Mouse (Mus musculus): ENCODE results near the gene Nup210l. TPM values are rescaled to one million over a fixed set of nuclear protein-coding genes. Genes with fewer than 3 reads are reported as not detected.
A peak's percentile ranks its signal among the peaks of the same experiment; 100 is the strongest.

Nup210l gene
- total RNA-seq, 2 experiments from 2014 or later: 0.04 to 0.08 TPM

DNA sequence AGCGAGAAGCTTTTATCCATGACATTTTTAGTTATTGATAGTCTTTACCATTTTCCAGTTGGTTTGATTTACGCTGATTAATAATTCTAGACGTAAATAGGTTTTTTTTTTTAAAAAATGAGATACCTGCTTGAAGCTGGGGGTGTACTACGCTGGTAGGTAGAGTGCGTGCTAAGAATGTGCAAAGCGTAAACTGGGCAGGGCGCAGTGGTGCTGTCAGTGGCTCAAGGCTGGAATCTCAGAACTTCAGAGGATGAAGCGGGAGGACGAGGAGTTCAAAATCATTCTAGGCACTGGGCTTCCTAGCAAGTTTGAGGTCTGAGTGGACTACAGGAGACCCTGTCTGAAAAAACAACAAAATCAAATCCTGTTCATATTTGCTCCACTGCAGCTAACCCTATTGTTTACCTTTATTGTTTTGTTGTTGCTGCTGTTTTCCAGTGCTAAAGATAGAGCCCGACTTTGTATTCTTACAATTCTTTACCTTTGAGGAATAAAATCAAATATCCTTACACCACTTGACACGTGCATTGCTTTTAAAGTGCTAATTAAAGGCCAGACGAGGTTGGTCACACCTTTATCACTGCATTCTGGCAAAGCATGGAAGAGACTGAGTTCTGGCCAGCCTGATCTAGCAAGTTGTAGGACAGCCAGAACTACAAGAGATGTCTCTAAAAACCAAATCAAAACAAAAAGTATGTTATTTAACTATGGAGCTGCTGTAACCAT is 110.2 kb downstream of the Nup210l start:
- intact Hi-C loops (cut with DNase I; ENCODE audit: low total_unique reads): no loop called here
- DNase-seq: no peak

DNA sequence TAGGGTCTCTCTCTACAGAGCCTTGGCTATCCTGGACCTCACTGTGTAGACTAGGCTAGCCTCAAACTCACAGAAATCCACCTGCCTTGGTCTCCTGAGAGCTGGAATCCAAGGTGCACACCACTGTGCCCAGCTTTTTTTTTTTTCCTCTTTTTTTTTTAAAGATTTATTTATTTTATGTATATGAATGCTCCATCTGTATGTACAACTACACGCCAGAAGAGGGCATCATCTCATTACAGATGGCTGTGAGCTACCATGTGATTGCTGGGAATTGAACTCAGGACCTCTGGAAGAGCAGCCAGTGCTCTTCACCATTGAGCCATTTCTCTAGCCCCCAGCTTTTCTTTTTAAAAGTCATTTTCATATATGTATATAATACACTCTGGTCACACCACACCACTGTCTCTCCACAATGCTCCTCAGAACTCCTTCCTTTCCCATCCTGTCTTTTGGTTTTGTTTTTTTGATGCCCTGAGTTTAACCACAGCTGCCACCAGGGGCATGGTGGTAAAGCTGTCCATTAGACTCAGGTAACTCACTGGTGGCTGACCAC is 112.0 kb downstream of the Nup210l start:
- DNase-seq: no peak
- intact Hi-C loops (cut with DNase I; ENCODE audit: low total_unique reads): loop anchor here (5.0 kb wide), 1 partner anchor 156 kb away; no protein-coding TSS in a partner anchor

DNA sequence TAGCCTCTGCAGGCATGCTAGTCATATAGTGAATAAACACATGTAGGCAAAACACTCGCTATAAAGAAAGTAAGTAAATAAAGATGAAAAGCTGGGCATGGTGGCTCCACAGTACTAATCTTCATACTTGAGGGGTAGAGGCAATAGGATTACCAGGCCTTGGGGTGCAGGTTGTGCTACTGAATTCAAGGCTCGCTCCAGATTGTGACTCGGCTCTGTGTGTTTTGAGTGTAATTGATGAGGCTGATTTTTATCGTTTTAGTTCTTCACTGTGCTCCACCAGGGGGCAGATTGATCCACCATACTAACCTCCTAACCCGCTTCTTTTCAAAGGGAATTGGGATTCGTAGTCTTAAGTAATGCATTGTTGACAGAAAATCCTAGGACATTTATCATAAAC is 116.2 kb downstream of the Nup210l start:
- DNase-seq: peak; percentile 27
- intact Hi-C loops (cut with DNase I; ENCODE audit: low total_unique reads): no loop called here

DNA sequence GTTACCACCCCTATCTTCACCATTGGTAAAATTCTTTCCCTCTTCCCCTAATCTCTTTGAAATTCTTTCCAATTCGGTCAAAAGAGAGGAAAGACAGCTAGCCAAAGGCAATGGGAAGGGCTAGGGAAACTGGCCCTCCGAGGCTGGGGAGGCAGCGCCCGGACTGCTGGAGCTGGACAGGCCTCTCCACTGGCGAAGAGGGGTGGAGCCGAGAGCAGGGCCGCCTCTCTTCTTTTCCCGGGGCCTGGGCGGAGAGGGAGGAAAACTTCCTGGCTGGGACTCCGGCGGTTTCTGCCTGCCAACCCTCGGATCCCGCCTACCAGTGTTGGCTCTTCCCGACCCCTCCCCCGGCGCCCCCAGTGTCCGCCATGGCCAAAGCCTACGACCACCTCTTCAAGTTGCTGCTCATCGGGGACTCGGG is 116.6 kb downstream of the Nup210l start:
- intact Hi-C loops (cut with DNase I; ENCODE audit: low total_unique reads): no loop called here
- peak; percentile 85 for DNase-seq

DNA sequence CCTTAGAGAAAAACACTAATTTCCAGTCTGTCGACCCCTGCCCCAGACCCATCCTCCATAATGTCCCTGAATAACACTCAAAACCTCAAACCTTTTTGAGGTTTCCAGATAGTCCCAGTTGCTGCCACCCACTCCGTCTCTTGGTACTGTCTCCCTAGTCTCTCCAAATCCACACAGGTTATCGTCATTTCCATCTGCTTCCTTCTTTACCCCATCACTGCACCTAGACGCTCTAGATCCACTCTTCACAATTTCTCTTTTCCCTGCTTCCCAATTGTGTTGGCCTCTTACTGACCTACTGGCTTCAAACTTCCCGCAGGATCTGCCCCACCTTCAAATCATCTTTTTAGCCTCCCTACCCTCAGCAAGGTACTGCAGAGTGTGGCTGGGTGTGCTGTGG is 117.2 kb downstream of the Nup210l start:
- no peak for DNase-seq
- intact Hi-C loops (cut with DNase I; ENCODE audit: low total_unique reads): no loop called here

DNA sequence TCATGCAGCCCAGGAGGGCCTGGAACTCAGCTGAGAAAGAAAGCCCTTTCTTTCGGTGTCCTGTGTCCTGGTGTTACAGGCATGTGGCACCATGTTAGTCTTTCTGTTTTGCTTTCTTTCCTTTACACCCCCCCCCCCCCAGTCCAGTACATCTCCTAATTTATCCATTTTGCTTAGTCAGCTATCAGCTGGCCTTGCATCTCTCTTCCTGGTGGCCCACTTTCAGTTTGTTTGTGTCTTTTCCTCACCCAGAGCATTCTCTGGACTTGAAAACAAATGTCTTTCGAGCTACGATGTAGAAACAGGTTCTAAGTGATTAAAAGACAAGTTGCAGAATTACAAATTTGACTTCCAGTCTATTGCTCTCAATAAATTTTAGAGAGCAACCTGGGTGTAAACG is 118.5 kb downstream of the Nup210l start:
- no peak for DNase-seq
- intact Hi-C loops (cut with DNase I; ENCODE audit: low total_unique reads): no loop called here

DNA sequence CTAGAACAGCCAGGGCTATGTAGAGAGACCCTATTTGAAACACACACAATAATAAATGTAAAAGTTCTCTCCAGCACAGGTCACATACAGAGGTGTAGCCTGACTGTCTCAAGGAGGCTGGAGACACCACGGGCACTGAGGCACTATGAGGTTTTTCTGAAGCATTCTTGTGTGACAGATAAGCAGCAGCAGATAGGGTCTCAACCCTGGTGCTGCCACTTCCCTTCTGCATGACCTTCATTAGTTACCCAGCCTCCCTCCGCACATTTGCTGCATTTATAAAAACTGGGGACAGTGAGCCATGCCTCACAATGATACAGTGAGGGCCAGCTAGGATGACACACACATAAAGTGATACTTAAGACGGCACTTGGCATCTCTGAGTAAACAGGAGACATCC is 119.0 kb downstream of the Nup210l start:
- DNase-seq: no peak
- intact Hi-C loops (cut with DNase I; ENCODE audit: low total_unique reads): no loop called here

DNA sequence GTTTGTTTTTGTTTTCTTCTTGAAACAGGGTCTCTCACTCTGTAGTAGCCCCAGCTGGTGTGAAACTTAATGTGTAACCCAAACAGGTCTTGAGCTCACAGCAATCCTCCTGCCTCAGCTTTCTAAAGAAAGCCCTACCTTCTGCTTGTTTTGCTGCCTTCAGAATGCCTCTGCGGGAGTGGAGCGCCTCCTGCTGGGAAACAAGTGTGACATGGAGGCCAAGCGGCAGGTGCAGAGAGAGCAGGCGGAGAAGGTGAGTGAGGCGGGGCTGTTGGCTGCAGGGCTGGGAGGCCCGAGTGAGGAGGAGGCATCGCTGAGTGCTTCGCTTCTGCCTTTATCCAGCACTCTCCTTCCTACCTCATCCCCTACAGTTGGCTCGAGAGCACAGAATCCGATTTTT is 120.4 kb downstream of the Nup210l start:
- intact Hi-C loops (cut with DNase I; ENCODE audit: low total_unique reads): no loop called here

DNA sequence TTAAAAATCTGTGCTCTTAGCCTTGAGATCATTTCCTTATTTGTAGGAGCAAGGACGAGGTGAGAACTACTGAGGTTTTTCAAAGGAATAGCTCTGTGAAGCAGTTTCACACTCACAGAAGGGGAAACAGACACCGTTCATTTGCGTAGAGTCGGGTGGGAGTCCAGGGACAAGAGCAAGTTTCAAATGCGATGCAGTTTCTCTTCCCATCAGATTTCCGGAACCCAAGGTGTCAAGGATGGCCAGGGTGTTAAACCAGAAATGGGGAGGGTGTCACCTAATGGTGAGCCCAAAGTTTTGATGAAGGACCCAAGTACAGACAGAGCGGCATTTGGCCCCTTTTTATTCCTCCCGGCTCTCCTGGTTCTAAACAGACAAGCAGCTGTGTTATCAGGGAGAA is 127.1 kb downstream of the Nup210l start:
- intact Hi-C loops (cut with DNase I; ENCODE audit: low total_unique reads): no loop called here
- DNase-seq: no peak

More for the DNA sequence above, 120.4 kb downstream of the Nup210l start:
- no peak for DNase-seq

DNA sequence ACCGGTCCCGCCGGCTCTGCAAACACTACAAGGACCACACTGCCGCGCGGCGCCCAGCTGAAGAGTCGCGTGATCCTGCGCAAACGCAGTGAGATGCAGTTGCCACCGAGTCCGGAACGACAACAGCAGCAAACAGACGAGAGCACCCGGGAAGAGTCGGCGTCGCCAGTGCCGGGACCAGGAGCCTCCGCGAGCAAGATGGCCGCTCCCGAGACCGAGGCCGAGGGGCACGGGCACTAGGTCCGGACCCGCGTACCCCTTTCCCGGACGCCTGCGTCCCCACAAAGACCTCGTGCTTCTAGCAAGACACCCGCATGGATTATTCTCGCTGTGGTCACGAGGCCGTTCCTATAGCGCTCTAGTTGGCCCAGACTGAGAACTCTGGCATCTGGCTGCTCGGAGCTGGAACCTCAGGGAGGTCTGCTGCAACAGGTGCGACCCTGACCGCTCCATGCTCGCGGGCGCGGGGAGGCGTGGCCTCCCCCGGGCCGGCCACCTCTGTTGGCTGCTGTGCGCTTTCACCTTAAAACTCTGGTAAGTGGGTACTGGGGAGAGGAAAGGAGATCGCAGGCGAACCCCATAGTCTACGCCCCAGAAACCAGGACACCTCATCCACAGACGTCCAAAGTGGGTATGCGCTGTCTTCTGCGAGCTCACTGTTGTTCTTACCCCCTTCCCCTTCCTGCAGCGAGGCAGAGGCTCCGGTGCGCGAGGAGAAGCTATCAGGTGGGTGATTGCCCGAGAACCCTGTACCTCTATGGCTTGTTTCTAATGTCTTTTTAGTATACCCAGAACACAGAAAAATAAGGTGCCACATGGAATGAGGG is 127.8 kb downstream of the Nup210l start, which contains the start of gene Jtb:
Jtb (plus strand) TSS at position 91 of the 827 bp plus-strand sequence.
- DNase-seq: peak; percentile 93
- intact Hi-C loops (cut with DNase I; ENCODE audit: low total_unique reads): no loop called here

DNA sequence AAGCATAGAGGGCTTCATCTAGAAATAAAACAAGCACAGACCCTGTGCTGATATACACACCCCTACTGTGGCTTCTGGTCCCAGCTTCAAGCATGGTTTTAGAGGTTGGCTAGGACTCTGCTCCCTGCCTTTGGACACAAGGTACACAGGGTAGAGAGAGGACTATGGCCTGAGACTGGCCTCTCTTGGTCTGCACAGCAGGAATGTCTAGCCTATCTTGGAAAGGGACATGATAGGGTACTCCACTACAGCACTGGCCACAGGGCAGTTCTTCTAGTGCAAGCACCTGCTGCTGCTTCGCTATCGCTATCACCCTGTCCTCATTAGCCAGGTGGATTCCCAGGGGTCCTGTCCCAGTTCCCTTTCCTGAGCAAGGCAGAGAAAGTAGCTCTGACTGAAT is 137.3 kb downstream of the Nup210l start:
- no peak for DNase-seq
- intact Hi-C loops (cut with DNase I; ENCODE audit: low total_unique reads): no loop called here

DNA sequence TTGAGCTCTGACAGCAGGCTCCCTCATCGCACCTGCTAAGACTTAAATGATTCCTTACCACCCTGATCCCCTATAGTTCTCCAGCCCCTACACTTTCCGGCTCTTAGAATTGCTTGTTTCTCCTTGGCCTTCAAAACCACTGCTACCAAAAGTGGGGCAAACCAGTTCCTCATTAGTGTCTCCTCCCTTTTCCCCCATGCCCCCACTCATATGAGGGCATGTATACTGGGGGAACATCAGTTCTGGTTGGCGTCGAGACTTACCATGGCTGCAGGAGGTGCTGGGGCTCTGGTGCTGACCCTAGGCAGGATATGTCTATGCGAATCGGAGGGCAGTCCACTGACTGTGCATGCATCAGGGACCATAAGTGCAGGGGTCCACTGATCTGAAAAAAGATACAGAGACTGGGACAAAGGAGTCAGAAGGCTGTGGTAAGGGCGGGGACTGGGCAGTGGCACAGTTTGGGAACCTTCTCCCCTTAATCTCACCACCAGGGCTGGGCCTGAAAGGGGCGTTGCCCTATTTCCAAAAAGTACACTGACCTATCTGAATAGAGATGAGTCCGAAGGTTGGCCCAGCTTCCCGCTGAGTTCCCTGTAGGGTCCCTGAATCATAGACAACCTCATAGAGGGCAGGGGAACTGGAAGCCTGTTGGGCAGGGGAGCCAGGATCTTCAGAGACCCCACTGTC is 137.9 kb downstream of the Nup210l start:
- no peak for DNase-seq

DNA sequence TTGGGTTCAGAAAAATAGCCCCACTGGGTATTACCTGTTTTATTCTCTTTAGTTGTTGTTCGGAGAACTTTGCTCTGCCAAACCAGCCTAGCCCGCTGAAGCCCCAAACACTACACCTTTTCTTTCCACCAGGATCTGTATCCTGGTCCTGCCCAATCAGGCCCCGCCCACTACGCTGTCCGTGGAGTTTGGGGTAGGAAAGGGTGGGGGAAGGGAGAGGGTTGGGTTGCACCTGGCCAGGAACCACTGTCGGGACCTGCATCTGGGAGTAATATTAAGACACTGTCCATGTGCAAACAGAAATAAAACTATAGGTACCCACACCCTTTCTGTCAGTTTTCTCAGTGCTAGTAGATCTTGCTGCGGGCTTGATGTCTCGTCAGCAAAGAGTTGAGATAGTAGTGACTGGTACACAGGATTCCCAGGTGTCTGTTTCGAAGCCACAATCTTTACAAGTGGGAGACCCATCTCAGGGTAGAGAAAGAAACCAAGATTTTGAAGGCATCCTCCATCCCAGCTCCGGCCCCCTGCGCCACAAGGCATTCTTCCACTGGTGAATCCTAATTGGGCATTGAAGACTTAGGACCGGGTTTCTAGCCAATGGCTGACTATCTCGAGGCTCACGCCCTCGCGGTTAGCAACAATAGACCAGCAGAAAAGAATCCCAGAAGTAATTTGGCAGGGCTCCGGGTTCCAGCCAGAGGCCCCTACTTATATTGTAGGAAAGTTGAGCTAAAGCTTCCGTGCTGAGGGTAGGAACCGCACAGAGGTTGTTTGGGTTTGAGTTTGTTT is 139.2 kb downstream of the Nup210l start, which contains the start of gene Creb3l4:
Creb3l4 (minus strand) TSS at position 529 of the 792 bp plus-strand sequence.
- peak; percentile 50 for DNase-seq
- intact Hi-C loops (cut with DNase I; ENCODE audit: low total_unique reads): no loop called here

More for the DNA sequence above, 137.9 kb downstream of the Nup210l start:
- intact Hi-C loops (cut with DNase I; ENCODE audit: low total_unique reads): no loop called here

DNA sequence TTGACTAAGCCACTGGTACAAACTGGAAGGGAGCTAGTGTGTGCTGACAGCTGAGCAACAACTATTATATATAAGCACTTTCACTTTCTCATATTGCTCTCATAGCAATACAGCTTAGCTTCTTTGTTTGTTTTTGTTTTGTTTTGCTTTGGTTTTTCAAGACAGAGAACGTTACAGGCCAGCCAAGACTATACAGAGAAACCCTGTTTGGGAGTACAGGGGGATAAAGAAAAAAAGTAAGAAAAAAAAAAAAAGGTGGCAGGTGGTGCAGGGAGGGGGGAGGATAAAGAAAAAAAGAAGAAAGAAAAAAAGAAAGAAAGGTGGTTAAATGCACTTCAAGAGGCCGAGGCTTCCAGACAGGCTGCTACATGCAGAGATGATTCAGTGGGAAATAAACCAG is 141.5 kb downstream of the Nup210l start:
- DNase-seq: no peak
- intact Hi-C loops (cut with DNase I; ENCODE audit: low total_unique reads): no loop called here

DNA sequence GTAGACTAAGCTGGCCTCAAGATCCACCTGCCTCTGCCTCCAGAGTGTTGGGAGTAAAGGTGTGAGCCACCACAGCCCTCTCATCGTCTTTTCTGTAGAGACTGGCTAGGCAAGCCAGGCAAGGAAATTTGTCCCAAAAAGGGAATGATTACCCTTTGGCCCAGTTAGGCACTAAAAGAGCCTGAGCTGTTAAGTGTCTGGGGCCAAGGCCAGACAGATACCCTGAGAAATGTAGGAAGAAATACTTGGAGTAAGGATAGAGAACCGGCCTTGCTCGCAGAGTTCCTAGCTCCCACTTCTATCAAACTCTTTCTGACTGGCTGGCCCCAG is 143.7 kb downstream of the Nup210l start:
- no peak for DNase-seq
- intact Hi-C loops (cut with DNase I; ENCODE audit: low total_unique reads): no loop called here

DNA sequence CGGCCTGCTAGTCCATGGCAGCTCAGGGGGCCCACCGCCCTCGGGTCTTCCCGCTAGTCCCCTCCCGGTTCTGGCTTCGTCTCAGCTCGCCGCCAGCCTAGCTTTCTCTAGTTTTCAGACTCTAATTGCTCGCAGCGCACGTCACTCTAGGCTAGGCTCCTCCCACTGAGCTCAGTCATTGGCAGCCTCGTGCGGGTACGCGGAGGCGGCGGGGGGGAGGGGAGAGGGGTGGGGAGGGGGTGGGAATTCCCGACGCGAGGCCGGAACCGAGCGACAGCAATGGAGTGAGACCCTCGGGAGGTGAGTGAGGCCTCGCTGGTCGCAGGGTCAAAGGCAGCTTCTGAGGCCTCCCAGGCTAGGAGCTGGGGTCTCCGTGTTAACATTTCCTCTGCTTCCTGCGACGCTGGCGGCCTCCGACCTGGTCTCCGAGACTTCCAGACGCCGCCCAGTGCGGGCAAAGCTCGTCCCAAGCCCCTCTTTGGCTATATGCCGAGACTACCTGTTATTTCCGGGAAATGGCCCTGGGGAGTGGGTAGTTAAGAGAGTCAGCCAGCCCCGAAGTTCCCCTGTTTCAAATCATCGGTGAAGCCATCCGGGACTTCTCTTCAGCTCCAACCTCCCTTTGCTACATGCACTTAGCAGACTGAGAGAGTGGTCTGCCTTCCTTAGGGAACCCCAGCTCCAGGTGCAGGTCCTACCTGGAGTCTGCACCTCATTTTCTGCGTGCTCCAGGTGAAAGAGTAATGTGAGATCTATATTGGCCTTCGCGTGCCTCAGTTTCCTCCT is 144.2 kb downstream of the Nup210l start, which contains the start of gene Slc39a1:
Slc39a1 (plus strand) TSS at position 213 of the 786 bp plus-strand sequence.
- intact Hi-C loops (cut with DNase I; ENCODE audit: low total_unique reads): no loop called here
- DNase-seq: peak; percentile 93

DNA sequence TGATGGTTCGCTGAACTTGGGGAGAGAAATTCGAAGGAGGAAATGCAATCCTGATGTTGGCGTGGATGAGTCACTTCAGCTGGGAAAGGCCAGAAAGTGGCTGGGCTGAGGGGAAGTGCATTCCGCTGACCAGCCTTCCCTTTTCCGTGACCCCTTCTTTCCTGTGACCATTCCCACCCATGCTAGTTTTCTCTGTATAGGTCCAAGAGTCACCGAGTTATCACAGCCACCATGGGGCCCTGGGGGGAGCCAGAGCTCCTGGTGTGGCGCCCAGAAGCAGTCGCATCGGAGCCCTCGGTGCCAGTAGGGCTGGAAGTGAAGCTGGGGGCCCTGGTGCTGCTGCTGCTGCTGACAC is 144.8 kb downstream of the Nup210l start:
- peak; percentile 28 for DNase-seq
- intact Hi-C loops (cut with DNase I; ENCODE audit: low total_unique reads): no loop called here

DNA sequence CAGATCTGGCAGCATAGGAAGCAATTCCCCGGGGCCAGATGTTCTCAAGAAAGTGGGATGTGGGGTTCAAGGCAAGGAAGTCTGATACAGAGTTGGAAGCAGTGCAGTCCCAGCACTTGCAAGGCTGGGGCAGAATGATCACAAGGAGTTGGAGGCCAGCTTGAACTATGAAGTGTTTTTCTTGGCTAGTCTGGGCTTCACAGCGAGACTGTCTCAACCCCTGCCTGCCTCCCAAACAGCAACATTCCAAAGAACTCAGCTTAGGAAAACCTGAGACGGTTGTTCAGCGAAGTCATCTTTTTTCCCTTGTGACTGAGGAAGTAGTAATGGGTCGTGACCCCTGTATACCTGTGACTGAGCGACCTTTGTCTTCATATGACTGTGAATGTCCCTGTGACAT is 146.9 kb downstream of the Nup210l start:
- intact Hi-C loops (cut with DNase I; ENCODE audit: low total_unique reads): no loop called here
- no peak for DNase-seq
